In the genomic region with DNA sequence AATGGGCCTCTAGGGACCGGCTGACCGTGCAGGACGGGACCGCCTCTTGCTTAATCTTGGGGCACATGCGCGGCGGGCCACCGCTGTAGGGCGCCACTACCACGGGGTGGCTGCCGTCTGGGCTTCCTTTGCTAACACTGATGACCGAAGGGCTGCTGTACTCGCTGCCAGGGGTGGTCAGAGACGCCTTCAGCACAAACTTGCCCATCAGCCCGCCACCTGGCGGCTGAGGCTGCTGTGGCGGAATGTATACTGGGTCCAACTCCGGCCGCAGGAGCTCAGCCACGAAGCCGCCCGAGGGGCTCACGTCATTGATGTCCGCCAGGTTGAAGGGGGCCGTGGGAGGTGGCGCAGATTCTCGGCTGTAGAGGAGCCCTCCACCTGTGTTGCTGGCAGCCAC, we compare ENCODE assay signal across 7 mouse cellular contexts. TPM values are rescaled to one million over a fixed set of nuclear protein-coding genes. Genes with fewer than 3 reads are reported as not detected.
A peak's percentile ranks its signal among the peaks of the same experiment; 100 is the strongest.
DNase-seq lines count a peak whose midpoint lies in the region; ATAC-seq and TF ChIP-seq lines count a peak whose summit lies in the region.

No protein-coding gene starts in this region.

- DNase-seq in adrenal gland, postnatal 36 days, result peak; percentile 84 to 89
- peak; percentile 88 for DNase-seq in embryonic facial prominence, embryonic 14.5 days (ENCODE audit: low spot score)
- DNase-seq in heart, embryonic 10.5 days (ENCODE audit: low spot score), result peak; percentile 91
- DNase-seq in kidney, adult 9 months, result peak; percentile 84
- peak in 1 of 2 experiments; percentile 76 for DNase-seq in spleen, adult 2 months (ENCODE audit: low read depth in 1 of 2, low spot score in 2 of 2)

- peak; percentile 72 for TF ChIP-seq CTCF in spleen, adult 2 months (IDR thresholded peaks at IDR 0.05; ENCODE audit: extremely low read depth, insufficient read depth, insufficient read length, insufficient replicate concordance)

- ATAC-seq in embryonic facial prominence, embryonic 14.5 days (ENCODE audit: low read depth), result 0 out of 2 replicates have a peak, but pooled peaks have one; percentile 12
- ATAC-seq in limb, embryonic 15.5 days (ENCODE audit: insufficient number of reproducible peaks, low FRiP score, low TSS enrichment, low read depth), result no peak
- peak; percentile 17; the same call in 1 of the 2 replicates for ATAC-seq in midbrain, embryonic 16.5 days

- H3K9ac ChIP-seq in embryonic facial prominence, embryonic 14.5 days (ENCODE audit: low read depth, low read length), result peak overlapping the region; percentile 89
- H3K9ac ChIP-seq in limb, embryonic 15.5 days, result peak overlapping the region; percentile 81
- peak overlapping the region; percentile 60 for H3K9ac ChIP-seq in midbrain, embryonic 16.5 days (ENCODE audit: low read depth, low read length)

- H3K4me3 ChIP-seq in embryonic facial prominence, embryonic 14.5 days (ENCODE audit: low read depth, low read length), result peak overlapping the region; percentile 78
- H3K4me3 ChIP-seq in heart, embryonic 10.5 days, result peak overlapping the region; percentile 77
- peak overlapping the region; percentile 67 for H3K4me3 ChIP-seq in limb, embryonic 15.5 days
- peak overlapping the region; percentile 69 for H3K4me3 ChIP-seq in midbrain, embryonic 16.5 days (ENCODE audit: low read depth, low read length)
- peak overlapping the region; percentile 51 for H3K4me3 ChIP-seq in spleen, adult 2 months (ENCODE audit: extremely low read depth, insufficient read depth, insufficient read length)

- TF ChIP-seq POLR2A in spleen, adult 2 months (IDR thresholded peaks at IDR 0.05; ENCODE audit: low read depth, low read length), result no peak

- H3K27ac ChIP-seq in embryonic facial prominence, embryonic 14.5 days (replicated peaks; ENCODE audit: low read depth, low read length), result peak overlapping the region; percentile 63
- H3K27ac ChIP-seq in heart, embryonic 10.5 days, result peak overlapping the region; percentile 96
- H3K27ac ChIP-seq in limb, embryonic 15.5 days, result peak overlapping the region; percentile 86; the same call in 1 of the 2 replicates
- no peak overlapping the region for H3K27ac ChIP-seq in midbrain, embryonic 16.5 days (ENCODE audit: low read length)
- peak overlapping the region; percentile 22; the same call in 1 of the 2 replicates for H3K27ac ChIP-seq in spleen, adult 2 months (ENCODE audit: insufficient read depth, low read length)

- H3K4me1 ChIP-seq in embryonic facial prominence, embryonic 14.5 days (ENCODE audit: control insufficient read depth, insufficient read depth, low read length), result peaks cover 3% of the 10 kb centered on the region; the same call in 1 of the 2 replicates
- peaks cover 27% of the 10 kb centered on the region for H3K4me1 ChIP-seq in heart, embryonic 10.5 days
- peaks cover 42% of the 10 kb centered on the region for H3K4me1 ChIP-seq in limb, embryonic 15.5 days
- peaks cover 17% of the 10 kb centered on the region for H3K4me1 ChIP-seq in midbrain, embryonic 16.5 days (ENCODE audit: control insufficient read depth, insufficient read depth, low read length)
- peaks cover 4% of the 10 kb centered on the region; the same call in 1 of the 2 replicates for H3K4me1 ChIP-seq in spleen, adult 2 months (ENCODE audit: control insufficient read depth, insufficient read depth, insufficient read length)

- H3K9me3 ChIP-seq in embryonic facial prominence, embryonic 14.5 days (ENCODE audit: control insufficient read depth, low read length), result no peaks in the 10 kb centered on the region
- H3K9me3 ChIP-seq in heart, embryonic 10.5 days, result no peaks in the 10 kb centered on the region
- H3K9me3 ChIP-seq in limb, embryonic 15.5 days, result no peaks in the 10 kb centered on the region
- no peaks in the 10 kb centered on the region for H3K9me3 ChIP-seq in midbrain, embryonic 16.5 days (replicated peaks; ENCODE audit: control insufficient read depth, low read length, poor library complexity, severe bottlenecking)

- peaks cover 3% of the 10 kb centered on the region; the same call in 1 of the 2 replicates for H3K27me3 ChIP-seq in embryonic facial prominence, embryonic 14.5 days (replicated peaks; ENCODE audit: control insufficient read depth, insufficient read depth, low read length)
- peaks cover 17% of the 10 kb centered on the region for H3K27me3 ChIP-seq in heart, embryonic 10.5 days (ENCODE audit: insufficient read depth, poor library complexity, severe bottlenecking)
- H3K27me3 ChIP-seq in limb, embryonic 15.5 days, result no peaks in the 10 kb centered on the region
- H3K27me3 ChIP-seq in midbrain, embryonic 16.5 days (ENCODE audit: control insufficient read depth, insufficient read depth, low read depth, low read length), result peaks cover 5% of the 10 kb centered on the region; the same call in 1 of the 2 replicates
- peaks cover 8% of the 10 kb centered on the region for H3K27me3 ChIP-seq in spleen, adult 2 months (ENCODE audit: control insufficient read depth, insufficient read depth, low read length)

- peak overlapping the region; percentile 92 for H3K4me2 ChIP-seq in embryonic facial prominence, embryonic 14.5 days (ENCODE audit: low read depth, low read length)
- H3K4me2 ChIP-seq in limb, embryonic 15.5 days, result peak overlapping the region; percentile 72
- H3K4me2 ChIP-seq in midbrain, embryonic 16.5 days (ENCODE audit: low read length), result peak overlapping the region; percentile 76

- H3K36me3 ChIP-seq in embryonic facial prominence, embryonic 14.5 days (ENCODE audit: control insufficient read depth, insufficient read depth, low read length), result 0 out of 2 replicates have a peak, but pooled peaks cover 9% of the 10 kb centered on the region
- no peaks in the 10 kb centered on the region for H3K36me3 ChIP-seq in heart, embryonic 10.5 days
- H3K36me3 ChIP-seq in limb, embryonic 15.5 days, result 0 out of 2 replicates have a peak, but pooled peaks cover 2% of the 10 kb centered on the region
- no peaks in the 10 kb centered on the region for H3K36me3 ChIP-seq in midbrain, embryonic 16.5 days (ENCODE audit: control insufficient read depth, insufficient read depth, low read length)
- no peaks in the 10 kb centered on the region for H3K36me3 ChIP-seq in spleen, adult 2 months (ENCODE audit: control insufficient read depth, insufficient read depth, low read length)

- WGBS in embryonic facial prominence, embryonic 14.5 days, result under 1% methylated on average over 22 of the region's 27 CpGs
- under 1% methylated on average over 27 of the region's 27 CpGs for WGBS in heart, embryonic 10.5 days
- WGBS in limb, embryonic 15.5 days, result 0% methylated on average over 27 of the region's 27 CpGs
- WGBS in midbrain, embryonic 16.5 days, result 0% methylated on average over 27 of the region's 27 CpGs
- WGBS in spleen, adult 2 months, result 1% methylated on average over 27 of the region's 27 CpGs

RNA-seq across cellular contexts. Expression of gene Klf4, which starts 2.0 kb away (rescaled TPM):
- total RNA-seq in adrenal gland, postnatal 36 days (2021), result 10 to 100 TPM; 15.4 to 28.8 TPM
- polyA plus RNA-seq in embryonic facial prominence, embryonic 14.5 days (2014; fragmentation: Nextera tagmentation; extraction: Ambion mirVana), result 24.4 and 27.5 TPM in 2 replicates
- polyA plus RNA-seq in heart, embryonic 10.5 days (2016; fragmentation: Nextera tagmentation; extraction: Ambion mirVana), result 2.1 TPM in 2 replicates
- 46.1 and 46.9 TPM in 2 replicates for polyA plus RNA-seq in limb, embryonic 15.5 days (2015; fragmentation: Nextera tagmentation; extraction: Ambion mirVana)
- polyA plus RNA-seq in midbrain, embryonic 16.5 days (2015; fragmentation: Nextera tagmentation; extraction: Ambion mirVana), result 1.9 and 2.0 TPM in 2 replicates
- polyA plus RNA-seq in spleen, adult 2 months (2012; rRNA removed), result 15.8 and 19.1 TPM in 2 replicates
